Mouse (Mus musculus) heart, postnatal 14 days (tissue): ENCODE measurements around the gene Fam19a2. TPM values are rescaled to one million over a fixed set of nuclear protein-coding genes. Genes with fewer than 3 reads are reported as not detected.
A peak's percentile ranks its signal among the peaks of the same experiment; 100 is the strongest.

Experiments used
- DNase-seq, 2 experiments: peaks; one replicate each; pipeline ENCODE4 v3.0.0; 2021 to 2022
- intact Hi-C: fragments of 180-260 bp; cut with DNase I; formaldehyde crosslinking; loops from one replicate; pipeline ENCODE4 v1.15.1; 2025
- total RNA-seq, 2 experiments: library from RNA; stranded (reverse); gene quantifications; 2 replicates each; pipeline ENCODE4 v1.2.3; 2021

Gene Fam19a2
- total RNA-seq, 2 experiments from 2014 or later: 0.10 to 0.17 TPM

DNA sequence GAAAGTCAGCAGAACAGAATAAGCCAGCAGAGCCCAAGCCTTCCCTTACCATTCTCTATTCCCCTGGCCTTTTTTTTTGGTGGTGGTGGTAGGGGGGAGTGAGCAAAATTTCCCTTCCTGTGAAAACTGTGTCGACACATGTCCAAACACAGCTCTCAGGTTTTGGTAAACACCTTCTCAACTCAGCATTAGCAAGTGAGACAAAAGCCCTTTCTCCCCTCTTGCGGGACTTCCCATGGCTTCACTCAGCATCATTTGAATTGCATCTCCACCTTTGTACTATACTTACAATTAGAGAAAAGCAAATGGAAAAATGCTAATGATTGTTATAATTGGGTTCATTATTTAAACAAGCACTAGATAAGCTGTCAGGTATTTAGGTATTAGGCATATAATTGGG lies 119.5 kb downstream of the Fam19a2 start:
- intact Hi-C loops: no loop called here
- DNase-seq: no peak

- DNase-seq: no peak
- intact Hi-C loops: no loop called here
Observed at GRCm38 (mm10) chr10:123385641-123386040, 121.8 kb downstream of the Fam19a2 start.

DNA sequence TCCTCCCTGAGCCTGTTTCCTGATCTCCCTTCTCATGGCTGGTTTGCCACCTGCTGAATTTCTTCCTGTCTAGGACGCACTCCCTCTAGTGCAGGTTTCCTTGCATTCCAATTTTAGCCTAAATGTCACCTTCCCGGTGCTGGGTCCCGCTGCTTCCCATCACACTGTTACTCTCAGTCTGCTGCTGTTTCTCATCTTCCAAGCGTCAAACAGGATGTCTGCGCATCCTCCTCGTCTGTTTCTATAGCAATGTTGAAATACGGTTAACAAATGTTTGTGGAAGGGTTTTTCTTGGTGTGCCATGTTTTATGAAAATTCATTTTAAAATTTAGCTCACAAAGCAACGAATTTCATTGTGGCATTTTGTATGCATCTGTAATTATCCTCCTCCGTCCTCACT lies 131.6 kb downstream of the Fam19a2 start:
- intact Hi-C loops: no loop called here

DNA sequence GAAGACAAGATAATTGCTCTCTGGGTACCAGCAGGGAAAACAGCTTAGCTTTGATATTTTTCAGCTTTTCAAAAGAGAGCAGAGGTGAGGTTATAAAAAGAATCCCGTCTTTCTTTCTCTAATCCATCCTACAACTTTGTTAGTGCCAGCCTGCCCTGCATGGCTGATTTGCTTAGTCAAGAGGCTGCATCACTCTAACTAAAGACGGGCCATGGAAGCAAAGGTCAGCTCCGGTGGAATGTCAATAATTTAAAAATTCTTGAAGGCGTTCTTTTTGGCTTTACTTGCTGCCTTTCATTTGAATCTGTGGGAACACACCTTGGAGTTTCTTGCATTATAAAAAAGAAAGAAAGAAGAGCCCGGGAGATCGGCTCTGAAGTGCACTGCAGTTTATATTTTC lies 134.3 kb downstream of the Fam19a2 start:
- no peak for DNase-seq
- intact Hi-C loops: no loop called here

More for the DNA sequence above, 131.6 kb downstream of the Fam19a2 start:
- DNase-seq: no peak

DNA sequence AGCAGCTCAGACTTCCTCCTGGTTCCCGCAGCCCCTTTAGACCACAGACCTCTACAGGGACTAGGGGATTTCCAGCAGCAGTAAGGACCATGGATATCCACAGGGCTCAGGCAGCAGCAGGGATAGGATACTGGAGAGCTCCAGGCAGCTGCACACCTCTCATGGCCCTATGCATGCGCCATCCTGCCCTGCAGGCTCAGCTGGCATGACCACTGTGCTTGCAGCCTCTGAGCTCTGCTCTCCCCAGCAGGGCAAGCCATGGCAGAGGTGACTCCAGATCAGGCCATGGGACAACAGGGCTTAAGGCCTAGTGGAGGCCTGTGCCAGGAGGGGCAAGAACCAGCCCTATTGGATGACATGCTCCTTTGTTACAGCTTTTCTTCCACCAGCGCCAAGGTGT lies 137.4 kb downstream of the Fam19a2 start:
- no peak for DNase-seq
- intact Hi-C loops: no loop called here

GRCm38 (mm10) chr10:123402460-123402859 lies 138.7 kb downstream of the Fam19a2 start:
- no peak for DNase-seq
- intact Hi-C loops: no loop called here

- peak in 1 of 2 experiments; percentile 3 for DNase-seq
- intact Hi-C loops: no loop called here
Observed at GRCm38 (mm10) chr10:123414953-123415352, 151.2 kb downstream of the Fam19a2 start.

DNA sequence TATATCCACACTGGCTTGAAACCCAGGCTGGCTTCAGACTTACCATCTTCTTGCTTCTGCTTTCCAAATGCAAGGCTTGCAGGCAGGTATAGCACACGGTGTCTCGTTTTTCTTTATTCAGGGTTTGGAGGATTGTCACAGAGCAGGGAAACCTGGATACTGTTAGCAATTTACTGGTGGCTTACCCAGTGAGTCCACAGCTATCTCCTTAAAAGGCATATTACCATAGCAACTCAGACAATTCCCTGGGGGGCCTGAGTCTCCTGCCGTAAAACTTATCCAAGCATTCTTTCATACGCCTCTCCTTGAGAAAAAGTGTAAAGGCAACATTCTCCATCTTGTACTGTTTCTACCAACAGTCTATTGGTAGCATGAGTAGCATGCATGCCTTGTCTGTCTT lies 152.2 kb downstream of the Fam19a2 start:
- intact Hi-C loops: no loop called here
- no peak for DNase-seq

DNA sequence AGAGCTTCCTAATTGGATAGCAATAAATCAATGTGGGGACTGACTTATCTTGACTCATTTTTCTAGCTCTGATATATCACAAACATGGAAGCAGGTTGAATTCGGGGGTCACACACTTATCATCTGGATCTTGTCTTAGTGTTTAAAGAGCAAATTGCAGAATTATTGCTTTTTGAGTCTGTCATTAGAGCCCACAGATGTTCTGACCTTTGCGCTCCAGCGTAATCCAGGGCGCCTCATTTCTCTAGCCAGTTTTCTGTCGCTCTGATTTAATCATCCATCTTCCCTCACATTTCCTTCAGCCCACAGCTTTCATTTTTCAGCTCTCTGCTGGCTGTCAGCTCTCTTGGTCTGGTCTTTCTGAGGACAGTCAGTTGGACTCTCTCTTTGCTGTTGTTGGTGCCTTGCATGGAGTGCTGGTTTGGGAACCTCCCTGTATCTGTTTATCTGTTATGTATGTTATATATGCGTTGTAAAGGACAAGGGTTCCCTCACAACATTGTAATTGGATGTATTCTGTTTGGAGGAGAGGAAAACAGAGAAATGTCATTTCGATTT lies 154.9 kb downstream of the Fam19a2 start:
- no peak for DNase-seq
- intact Hi-C loops: no loop called here

GRCm38 (mm10) chr10:123420249-123420648 lies 156.5 kb downstream of the Fam19a2 start:
- DNase-seq: no peak
- intact Hi-C loops: no loop called here

- no peak for DNase-seq
- intact Hi-C loops: no loop called here
Observed at GRCm38 (mm10) chr10:123424482-123424881, 160.7 kb downstream of the Fam19a2 start.

DNA sequence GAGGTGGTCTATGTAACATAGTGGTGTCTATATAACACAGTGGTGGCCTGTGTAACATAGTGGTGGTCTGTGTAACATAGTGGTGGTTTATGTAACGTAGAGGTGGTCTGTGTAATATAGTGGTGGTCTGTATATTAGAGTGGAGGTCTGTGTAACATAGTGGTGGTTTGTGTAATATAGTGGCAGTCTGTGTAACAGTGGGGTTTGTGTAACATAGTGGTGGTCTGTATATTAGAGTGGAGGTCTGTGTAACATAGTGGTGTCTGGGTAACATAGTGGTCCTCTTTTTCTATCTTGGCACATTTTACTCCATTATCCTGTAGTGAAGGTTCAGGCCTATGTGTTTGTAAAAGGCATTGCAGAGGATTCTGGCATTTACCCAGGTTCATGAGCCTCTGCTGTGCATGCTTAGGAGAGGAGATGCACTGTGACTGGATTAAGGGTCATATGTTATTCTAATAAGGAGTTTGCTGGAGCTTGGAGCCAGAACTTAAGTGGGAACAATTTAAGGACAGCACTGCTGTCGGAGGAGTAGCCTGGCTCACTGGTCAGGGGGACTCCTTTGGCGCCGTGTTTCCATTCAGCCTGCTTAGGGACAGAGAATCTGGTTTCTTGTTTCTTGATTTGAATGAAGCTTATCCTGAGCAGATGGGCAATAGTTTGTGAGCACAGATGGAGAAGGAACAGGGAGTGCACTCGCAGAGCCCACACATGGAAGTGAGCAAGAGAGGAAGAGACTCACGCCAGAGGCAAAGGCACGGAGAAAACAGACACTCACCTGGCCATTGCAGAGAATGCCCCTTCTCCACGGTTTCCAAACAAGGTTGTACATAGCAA lies 162.9 kb downstream of the Fam19a2 start:
- intact Hi-C loops: no loop called here
- DNase-seq: no peak

DNA sequence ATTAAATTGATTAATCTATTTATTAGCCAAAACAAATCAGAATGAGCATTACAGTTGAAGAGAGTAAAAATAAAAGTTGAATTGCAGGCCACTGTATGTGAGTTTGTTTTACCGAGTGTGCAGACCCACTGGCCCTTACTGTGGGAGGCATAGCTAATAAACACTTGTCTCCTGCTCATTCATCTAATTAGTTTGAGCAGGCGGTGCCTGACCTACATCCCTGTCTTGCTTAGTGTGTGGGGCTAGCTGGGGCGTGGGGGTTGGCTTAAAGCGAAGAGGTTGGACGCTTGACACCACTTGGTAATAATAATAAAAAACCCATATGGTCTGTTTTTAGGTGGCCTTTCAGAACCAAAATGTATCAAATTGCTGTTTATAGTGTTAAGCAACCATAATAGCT lies 167.8 kb downstream of the Fam19a2 start:
- DNase-seq: no peak
- intact Hi-C loops: no loop called here

DNA sequence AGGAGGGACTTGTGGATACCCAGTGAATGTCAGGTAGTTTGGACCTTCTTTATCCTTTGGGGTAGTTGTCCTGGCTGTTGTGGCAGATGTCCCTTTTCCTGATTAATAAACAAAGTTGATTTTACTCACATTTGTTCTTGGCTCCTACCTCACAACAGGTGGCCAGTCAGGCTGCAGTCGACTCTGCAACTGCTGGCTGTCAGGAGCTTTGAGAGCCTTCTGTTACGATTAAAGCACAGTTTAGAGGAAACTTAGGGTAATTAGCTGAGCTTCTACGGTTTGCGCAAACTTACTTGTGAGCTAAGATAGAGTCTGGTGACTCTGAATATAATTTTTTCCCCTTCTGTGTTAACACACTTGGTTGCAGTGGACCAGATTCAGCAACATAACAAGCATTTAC lies 173.8 kb downstream of the Fam19a2 start:
- intact Hi-C loops: no loop called here

GRCm38 (mm10) chr10:123456800-123457199 lies 193.0 kb downstream of the Fam19a2 start:
- no peak for DNase-seq
- intact Hi-C loops: loop anchor here (5.0 kb wide), 1 partner anchor 91 kb away; no protein-coding TSS in a partner anchor

More for the DNA sequence above, 173.8 kb downstream of the Fam19a2 start:
- no peak for DNase-seq

- no peak for DNase-seq
- intact Hi-C loops: no loop called here
Observed at GRCm38 (mm10) chr10:123460466-123460865, 196.7 kb downstream of the Fam19a2 start.

GRCm38 (mm10) chr10:123462305-123462704 lies 198.5 kb downstream of the Fam19a2 start:
- intact Hi-C loops: no loop called here

DNA sequence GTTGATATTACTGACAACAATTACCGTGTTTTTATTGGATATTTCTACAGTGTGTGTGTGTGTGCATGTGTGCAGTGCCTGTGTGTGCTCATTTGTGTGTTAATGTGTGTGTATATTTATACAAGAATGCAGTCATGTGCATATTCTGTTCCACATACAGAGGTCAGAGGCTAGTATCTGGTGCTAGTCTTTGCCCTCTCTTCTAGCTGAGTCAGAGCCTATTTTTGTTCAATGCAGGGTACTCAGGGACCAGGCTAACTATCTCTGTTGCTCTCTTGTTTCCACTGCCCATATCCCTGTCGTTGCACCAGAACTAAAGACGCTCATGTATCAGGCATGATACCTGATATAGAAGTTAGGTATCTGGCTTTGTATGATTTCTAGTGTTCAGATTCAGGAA lies 251.0 kb downstream of the Fam19a2 start:
- no peak for DNase-seq
- intact Hi-C loops: no loop called here

More at GRCm38 (mm10) chr10:123462305-123462704, 198.5 kb downstream of the Fam19a2 start:
- DNase-seq: no peak

GRCm38 (mm10) chr10:123520613-123521012 lies 256.8 kb downstream of the Fam19a2 start:
- intact Hi-C loops: no loop called here
- no peak for DNase-seq

GRCm38 (mm10) chr10:123521203-123521602 lies 257.4 kb downstream of the Fam19a2 start:
- intact Hi-C loops: no loop called here
- no peak for DNase-seq

DNA sequence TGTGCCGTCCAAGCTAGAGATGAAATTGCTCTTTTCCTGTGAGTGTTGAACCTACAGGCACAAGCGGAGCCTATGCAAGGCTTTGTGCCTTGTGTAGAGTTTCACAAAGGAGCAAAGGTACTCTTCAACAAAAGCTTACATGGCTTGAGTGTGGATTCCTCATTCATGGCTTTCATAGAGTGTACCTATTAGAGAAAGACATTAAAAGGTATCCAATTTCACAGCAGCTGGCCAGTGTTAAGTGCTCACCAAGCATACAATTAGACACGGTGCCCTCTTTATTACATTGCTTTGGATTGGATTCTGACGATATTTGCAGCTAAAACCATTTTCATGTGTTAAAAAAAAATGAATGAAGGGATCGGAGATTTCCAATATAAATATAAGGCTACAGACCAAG lies 261.6 kb downstream of the Fam19a2 start:
- no peak for DNase-seq
- intact Hi-C loops: no loop called here

- intact Hi-C loops: no loop called here
- no peak for DNase-seq
Observed at GRCm38 (mm10) chr10:123526059-123526458, 262.3 kb downstream of the Fam19a2 start.
